Mouse (Mus musculus) neural tube, embryonic 14.5 days (tissue): ENCODE results near the gene Gm21972. TPM values are rescaled to one million over a fixed set of nuclear protein-coding genes. Genes with fewer than 3 reads are reported as not detected.

Experiments used
- ATAC-seq: fragments of 200-750 bp; cut with Nextera tagmentation; 2 replicates; pipeline ENCODE4 v1.8.0; 2017; ENCODE audit warnings: low read depth, mild to moderate bottlenecking, moderate TSS enrichment, moderate library complexity
- H3K27ac ChIP-seq: fragments of 300-500 bp; sonication (generic); 2 replicates; pipeline ENCODE4 v1.5.1; 2014; ENCODE audit warnings: low read depth, mild to moderate bottlenecking, control low read depth, low read length, moderate library complexity, mixed read lengths
- H3K27me3 ChIP-seq: fragments of 300-500 bp; sonication (generic); 2 replicates; pipeline ENCODE4 v1.6.1; 2014; ENCODE audit warnings: low read length; ENCODE audit not compliant: control insufficient read depth, insufficient read depth
- H3K36me3 ChIP-seq: fragments of 300-500 bp; sonication (generic); 2 replicates; pipeline ENCODE4 v1.6.1; 2014; ENCODE audit warnings: low read length, mixed read lengths; ENCODE audit not compliant: control insufficient read depth, insufficient read depth
- H3K4me1 ChIP-seq: fragments of 300-500 bp; sonication (generic); 2 replicates; pipeline ENCODE4 v1.6.1; 2014; ENCODE audit warnings: low read length; ENCODE audit not compliant: control insufficient read depth, insufficient read depth
- H3K4me2 ChIP-seq: fragments of 300-500 bp; sonication (generic); 2 replicates; pipeline ENCODE4 v1.6.1; 2014; ENCODE audit warnings: mild to moderate bottlenecking, low read depth, low read length, control low read depth
- H3K4me3 ChIP-seq: fragments of 300-500 bp; sonication (generic); 2 replicates; pipeline ENCODE4 v1.5.1; 2014; ENCODE audit warnings: low read depth, low read length, control low read depth, mixed read lengths
- H3K9ac ChIP-seq: fragments of 300-500 bp; sonication (generic); replicated peaks from 2 replicates; pipeline ENCODE4 v1.6.1; 2014; ENCODE audit warnings: low read depth, mild to moderate bottlenecking, control low read depth, low read length, mixed read lengths
- H3K9me3 ChIP-seq: fragments of 300-500 bp; sonication (generic); 2 replicates; pipeline ENCODE4 v1.6.1; 2016; ENCODE audit warnings: low read length; ENCODE audit not compliant: control insufficient read depth
- WGBS: fragments of 180-500 bp; shearing (Covaris S2); extraction: QIAGEN DNeasy Blood & Tissue Kit; methylation state at CpG from one replicate; pipeline ENCODE4 v1.1.7; 2014; 5-methylcytosine and 5-hydroxymethylcytosine counted together
- polyA plus RNA-seq: library from polyadenylated mRNA; unstranded; fragments of >200 nt; fragmentation: Nextera tagmentation; extraction: Ambion mirVana; gene quantifications from 2 replicates; pipeline ENCODE4 v1.2.1, GENCODE M21; 2014

The Gm21972 gene
- polyA plus RNA-seq, 1 experiment from 2014 or later, result 0.86 TPM

DNA sequence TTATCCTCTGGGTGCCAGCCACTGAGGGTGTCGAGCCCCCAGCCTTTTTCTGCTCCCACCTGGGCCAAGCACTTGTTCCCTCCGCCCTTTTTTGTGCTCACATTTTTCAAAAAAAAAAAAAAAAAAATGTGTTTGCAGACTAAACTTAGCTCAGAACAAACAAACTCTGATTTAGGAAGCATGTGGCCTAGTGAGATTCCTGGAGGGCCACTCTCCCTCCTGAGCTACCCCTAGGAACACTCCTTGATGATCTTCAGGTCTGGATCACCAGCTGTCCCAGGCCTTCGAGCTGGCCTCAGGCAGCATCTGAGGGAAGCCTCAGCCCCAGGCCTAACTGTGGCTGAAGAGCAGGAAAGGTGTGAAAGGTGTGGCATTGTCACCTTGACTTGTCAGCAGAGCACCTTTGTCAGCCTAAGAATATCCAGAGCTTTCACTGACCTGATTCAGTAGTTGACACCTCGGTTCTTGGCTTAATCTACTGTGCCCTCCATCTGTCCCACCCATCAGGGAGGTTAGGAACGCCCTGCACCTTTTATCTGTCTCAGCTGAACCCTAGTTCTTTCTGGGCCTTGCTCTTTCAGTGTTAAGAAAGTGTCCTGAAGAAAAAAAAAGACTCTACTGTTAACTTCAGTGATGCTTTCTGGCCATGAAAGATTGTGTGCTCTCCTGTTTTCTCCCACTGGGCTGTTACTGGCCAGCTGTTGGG lies 48.7 kb downstream of the Gm21972 start:
- WGBS, result 90% methylated on average over 5 of the region's 5 CpGs
- Histone ChIP-seq H3K4me1 (no peaks in the 10 kb centered on the region), H3K27ac (no peak overlapping the region), H3K36me3 (peaks cover 18% of the 10 kb centered on the region), H3K9me3 (no peaks in the 10 kb centered on the region), H3K27me3 (no peaks in the 10 kb centered on the region), H3K4me2 (no peak overlapping the region), H3K9ac (no peak overlapping the region), H3K4me3 (no peak overlapping the region)
- ATAC-seq, result no peak

DNA sequence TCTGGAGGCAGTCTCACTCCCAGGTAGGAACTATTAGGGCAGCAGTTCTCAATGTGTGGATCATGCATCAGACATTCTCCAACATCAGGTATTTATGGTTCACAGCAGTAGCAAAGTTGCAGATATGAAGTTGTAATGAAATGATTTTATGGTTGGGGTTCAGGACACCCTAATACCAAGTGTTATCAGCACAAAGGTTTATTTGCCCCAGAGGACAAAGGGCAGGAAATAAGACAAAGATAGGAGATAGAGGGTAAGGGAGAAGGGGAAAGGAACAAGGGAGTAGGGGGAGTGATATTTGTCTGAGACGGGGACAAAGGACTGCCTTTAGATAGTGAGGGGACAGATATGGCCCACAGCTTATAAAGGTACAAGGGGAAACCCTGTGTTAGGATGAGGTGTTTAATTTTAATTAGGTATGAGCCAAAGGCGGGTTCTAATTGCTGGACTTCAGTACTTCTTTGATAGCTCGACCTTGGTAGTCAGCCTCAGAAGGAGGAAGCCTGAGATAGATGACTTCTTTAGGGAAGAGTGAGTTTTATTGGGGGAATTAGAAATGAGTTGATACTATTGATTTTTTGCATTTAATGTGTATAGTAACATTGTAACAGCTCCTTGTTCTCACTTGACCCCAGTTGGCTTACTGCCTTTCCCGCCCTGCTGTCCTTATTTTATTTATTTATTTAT lies 50.3 kb downstream of the Gm21972 start:
- Histone ChIP-seq H3K36me3 (peaks cover 4% of the 10 kb centered on the region; the same call in 1 of the 2 replicates), H3K27me3 (no peaks in the 10 kb centered on the region), H3K4me3 (no peak overlapping the region), H3K4me2 (no peak overlapping the region), H3K9ac (no peak overlapping the region), H3K9me3 (no peaks in the 10 kb centered on the region), H3K4me1 (no peaks in the 10 kb centered on the region), H3K27ac (no peak overlapping the region)
- no peak for ATAC-seq
- 89% methylated on average over 4 of the region's 4 CpGs for WGBS

DNA sequence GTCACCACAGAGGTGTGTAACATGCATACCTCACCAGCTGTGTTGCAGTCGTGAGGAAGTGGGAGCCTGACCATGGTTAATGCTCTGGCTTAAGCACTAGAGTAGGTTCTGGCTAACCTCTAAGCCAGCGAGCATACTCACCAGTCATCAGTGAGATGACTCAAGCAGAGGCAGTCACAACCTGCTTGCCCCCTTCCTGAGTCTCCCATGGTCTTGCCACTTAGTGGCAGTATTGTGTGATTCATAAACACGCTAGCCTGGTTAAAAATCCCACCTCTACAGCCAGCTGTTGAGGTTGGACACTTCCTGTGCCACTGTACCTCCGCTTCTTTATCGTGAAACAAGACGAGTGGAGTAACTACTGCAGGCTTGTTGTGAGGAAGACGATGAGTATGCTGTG lies 53.3 kb downstream of the Gm21972 start:
- Histone ChIP-seq H3K4me1 (no peaks in the 10 kb centered on the region), H3K4me2 (no peak overlapping the region)
- WGBS, result 92% methylated on average over 7 of the region's 7 CpGs

DNA sequence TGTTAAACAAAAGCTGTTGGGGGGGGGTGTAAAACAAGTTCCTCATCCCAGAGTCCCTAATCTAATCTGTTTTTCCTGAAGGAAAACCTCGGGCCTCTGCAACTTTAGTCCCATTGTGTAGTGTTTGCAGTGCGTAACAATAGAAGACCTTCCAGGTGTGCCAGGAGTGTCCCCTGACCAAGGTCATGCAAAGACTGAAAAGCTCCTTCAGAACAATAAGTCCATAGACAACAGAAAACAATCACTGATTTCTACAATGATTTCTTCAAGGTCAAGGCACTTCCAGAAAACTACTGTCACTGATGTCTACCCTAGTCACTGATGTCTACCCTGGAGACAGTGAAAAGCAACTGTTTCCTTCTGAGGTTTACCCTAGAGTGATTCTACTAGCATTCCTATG lies 54.4 kb downstream of the Gm21972 start:
- Histone ChIP-seq H3K9ac (no peak overlapping the region), H3K27me3 (no peaks in the 10 kb centered on the region), H3K27ac (no peak overlapping the region), H3K36me3 (peaks cover 11% of the 10 kb centered on the region; the same call in 1 of the 2 replicates), H3K4me3 (no peak overlapping the region), H3K9me3 (no peaks in the 10 kb centered on the region), H3K4me2 (no peak overlapping the region), H3K4me1 (no peaks in the 10 kb centered on the region)
- ATAC-seq, result no peak
- WGBS, result 69% methylated on average over 2 of the region's 2 CpGs

More for the DNA sequence above, 53.3 kb downstream of the Gm21972 start:
- ATAC-seq, result no peak
- Histone ChIP-seq H3K4me3 (no peak overlapping the region), H3K36me3 (peaks cover 11% of the 10 kb centered on the region; the same call in 1 of the 2 replicates), H3K9ac (no peak overlapping the region), H3K27me3 (no peaks in the 10 kb centered on the region), H3K9me3 (no peaks in the 10 kb centered on the region), H3K27ac (no peak overlapping the region)

DNA sequence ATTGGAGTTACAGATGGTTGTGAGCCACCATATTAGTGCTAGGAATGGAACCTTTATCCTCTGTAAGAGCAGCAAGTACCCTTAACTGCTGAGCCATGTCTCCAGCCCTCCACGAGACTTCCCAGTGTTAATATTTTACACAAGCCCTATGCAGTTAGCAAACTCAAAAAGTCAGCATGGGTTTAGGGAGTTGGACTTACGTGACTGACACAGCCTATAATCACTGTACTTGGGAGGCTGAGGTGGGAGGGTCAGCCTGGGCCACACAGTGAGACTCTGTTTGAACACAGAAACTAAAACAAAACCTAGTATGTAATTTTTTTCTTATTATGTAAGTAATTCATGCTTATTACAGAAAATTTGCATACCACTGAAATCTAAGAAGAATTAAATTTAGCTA lies 54.8 kb downstream of the Gm21972 start:
- Histone ChIP-seq H3K4me2 (no peak overlapping the region), H3K4me1 (no peaks in the 10 kb centered on the region), H3K9me3 (no peaks in the 10 kb centered on the region), H3K27me3 (no peaks in the 10 kb centered on the region), H3K4me3 (no peak overlapping the region), H3K36me3 (peaks cover 11% of the 10 kb centered on the region; the same call in 1 of the 2 replicates), H3K27ac (no peak overlapping the region), H3K9ac (no peak overlapping the region)
- 89% methylated on average over 2 of the region's 2 CpGs for WGBS
- no peak for ATAC-seq

DNA sequence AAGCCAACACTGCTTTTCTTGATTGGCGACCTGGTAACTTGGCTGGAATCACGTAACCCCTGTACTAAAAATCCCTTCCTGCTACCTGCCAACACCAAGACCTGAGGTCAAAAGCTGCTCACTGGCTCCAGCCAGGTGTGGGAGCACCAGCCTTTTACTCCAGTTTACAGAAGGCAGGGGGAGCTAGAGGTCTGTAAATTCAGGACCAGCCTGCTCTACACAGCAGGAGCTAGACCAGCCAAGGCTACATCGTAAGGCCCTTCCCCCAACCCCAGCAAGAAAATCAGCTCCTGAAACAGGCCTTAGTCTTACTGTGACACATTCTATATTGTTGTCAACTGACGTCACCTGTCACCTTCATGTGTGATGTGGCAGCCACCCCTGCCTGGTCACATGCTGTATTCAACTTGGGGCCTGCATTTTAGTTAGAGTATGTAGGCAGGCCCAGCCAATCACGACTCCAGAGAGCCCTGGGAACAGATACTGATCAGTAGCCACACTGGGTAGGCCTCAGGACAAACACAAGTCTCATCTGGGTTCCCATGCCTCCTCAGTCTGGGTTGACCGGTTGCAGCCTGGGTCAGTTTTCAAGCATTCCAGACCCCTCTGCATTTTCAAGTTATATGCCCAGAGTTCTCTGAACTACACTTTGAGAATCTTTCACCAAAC lies 55.7 kb downstream of the Gm21972 start:
- Histone ChIP-seq H3K36me3 (peaks cover 14% of the 10 kb centered on the region; the same call in 1 of the 2 replicates), H3K4me1 (no peaks in the 10 kb centered on the region), H3K27me3 (no peaks in the 10 kb centered on the region), H3K27ac (no peak overlapping the region), H3K4me2 (no peak overlapping the region), H3K4me3 (no peak overlapping the region), H3K9me3 (no peaks in the 10 kb centered on the region), H3K9ac (no peak overlapping the region)
- 86% methylated on average over 6 of the region's 6 CpGs for WGBS
- ATAC-seq, result no peak

DNA sequence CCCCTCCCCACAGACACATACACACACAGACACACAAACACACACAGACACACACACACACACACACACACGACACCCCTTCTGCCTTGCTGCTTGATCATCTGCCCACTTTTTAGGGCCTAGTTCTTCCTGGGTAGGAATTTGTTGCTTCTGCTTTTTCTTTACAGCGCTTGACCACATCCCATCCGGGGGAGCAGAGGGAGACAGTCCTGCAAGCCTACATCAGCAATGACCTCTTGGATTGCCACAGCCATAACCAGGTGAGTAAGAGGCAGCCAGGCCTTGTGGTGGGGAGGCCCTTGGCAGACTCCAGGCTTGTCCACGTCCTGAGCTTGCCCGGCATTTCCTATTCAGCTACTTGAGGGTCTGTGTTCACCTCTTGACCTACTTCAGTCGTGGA lies 57.4 kb downstream of the Gm21972 start:
- ATAC-seq, result no peak
- no peak overlapping the region for H3K9ac ChIP-seq
- 92% methylated on average over 6 of the region's 6 CpGs for WGBS
- no peak overlapping the region for H3K4me2 ChIP-seq
- no peak overlapping the region for H3K4me3 ChIP-seq
- H3K9me3 ChIP-seq, result no peaks in the 10 kb centered on the region
- no peaks in the 10 kb centered on the region for H3K4me1 ChIP-seq
- peaks cover 14% of the 10 kb centered on the region; the same call in 1 of the 2 replicates for H3K36me3 ChIP-seq
- no peak overlapping the region for H3K27ac ChIP-seq
- H3K27me3 ChIP-seq, result no peaks in the 10 kb centered on the region

DNA sequence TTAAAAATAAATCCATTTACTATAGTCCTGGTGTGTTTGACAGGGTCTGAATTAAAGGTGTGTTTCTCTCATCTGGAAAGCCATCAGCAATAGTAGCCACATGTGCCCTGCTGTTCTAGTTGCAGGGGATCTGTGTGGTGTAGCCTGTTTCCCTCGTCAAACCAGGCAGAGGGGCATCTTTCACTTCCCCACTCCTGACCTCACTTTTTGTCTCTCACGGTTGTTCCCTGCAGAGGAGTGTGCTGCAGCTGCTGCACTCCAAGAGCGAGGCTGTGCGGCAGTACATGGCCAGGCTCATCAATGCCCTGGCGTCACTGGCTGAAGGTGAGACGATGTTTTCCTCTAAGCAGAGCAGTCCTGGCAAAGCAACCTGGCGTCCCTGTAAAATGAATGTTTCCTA lies 60.6 kb downstream of the Gm21972 start:
- no peak overlapping the region for H3K4me2 ChIP-seq
- H3K9ac ChIP-seq, result no peak overlapping the region
- no peaks in the 10 kb centered on the region for H3K9me3 ChIP-seq
- H3K4me3 ChIP-seq, result no peak overlapping the region
- peaks cover 28% of the 10 kb centered on the region for H3K36me3 ChIP-seq
- H3K27me3 ChIP-seq, result no peaks in the 10 kb centered on the region
- no peaks in the 10 kb centered on the region for H3K4me1 ChIP-seq
- H3K27ac ChIP-seq, result no peak overlapping the region
- WGBS, result 74% methylated on average over 7 of the region's 7 CpGs
- no peak for ATAC-seq

DNA sequence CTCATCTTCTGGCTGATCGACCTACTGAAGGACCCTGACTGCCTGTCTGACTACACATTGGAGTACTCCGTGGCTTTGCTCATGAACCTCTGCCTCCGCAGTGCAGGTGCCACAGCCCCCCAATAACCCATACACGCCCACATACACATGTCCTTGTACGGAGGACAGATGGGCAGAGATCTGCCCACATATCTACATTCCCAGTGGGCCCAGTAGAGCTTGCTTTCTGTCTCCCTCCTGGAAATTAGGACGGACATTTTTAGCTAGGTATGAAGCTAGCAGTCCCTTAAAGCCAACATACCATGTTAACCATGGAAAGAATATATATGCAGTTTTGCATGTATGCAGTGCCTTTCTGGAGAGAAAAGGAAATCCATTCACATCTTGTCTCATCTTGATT lies 64.8 kb downstream of the Gm21972 start:
- peaks cover 33% of the 10 kb centered on the region for H3K36me3 ChIP-seq

More for the DNA sequence above, 64.8 kb downstream of the Gm21972 start:
- Histone ChIP-seq H3K27me3 (no peaks in the 10 kb centered on the region), H3K9ac (no peak overlapping the region), H3K4me3 (no peak overlapping the region), H3K4me2 (no peak overlapping the region), H3K4me1 (no peaks in the 10 kb centered on the region), H3K27ac (no peak overlapping the region), H3K9me3 (no peaks in the 10 kb centered on the region)
- 59% methylated on average over 6 of the region's 6 CpGs for WGBS
- no peak for ATAC-seq
